Mouse (Mus musculus): ENCODE measurements around the gene Gpc1.

The Gpc1 gene

DNA sequence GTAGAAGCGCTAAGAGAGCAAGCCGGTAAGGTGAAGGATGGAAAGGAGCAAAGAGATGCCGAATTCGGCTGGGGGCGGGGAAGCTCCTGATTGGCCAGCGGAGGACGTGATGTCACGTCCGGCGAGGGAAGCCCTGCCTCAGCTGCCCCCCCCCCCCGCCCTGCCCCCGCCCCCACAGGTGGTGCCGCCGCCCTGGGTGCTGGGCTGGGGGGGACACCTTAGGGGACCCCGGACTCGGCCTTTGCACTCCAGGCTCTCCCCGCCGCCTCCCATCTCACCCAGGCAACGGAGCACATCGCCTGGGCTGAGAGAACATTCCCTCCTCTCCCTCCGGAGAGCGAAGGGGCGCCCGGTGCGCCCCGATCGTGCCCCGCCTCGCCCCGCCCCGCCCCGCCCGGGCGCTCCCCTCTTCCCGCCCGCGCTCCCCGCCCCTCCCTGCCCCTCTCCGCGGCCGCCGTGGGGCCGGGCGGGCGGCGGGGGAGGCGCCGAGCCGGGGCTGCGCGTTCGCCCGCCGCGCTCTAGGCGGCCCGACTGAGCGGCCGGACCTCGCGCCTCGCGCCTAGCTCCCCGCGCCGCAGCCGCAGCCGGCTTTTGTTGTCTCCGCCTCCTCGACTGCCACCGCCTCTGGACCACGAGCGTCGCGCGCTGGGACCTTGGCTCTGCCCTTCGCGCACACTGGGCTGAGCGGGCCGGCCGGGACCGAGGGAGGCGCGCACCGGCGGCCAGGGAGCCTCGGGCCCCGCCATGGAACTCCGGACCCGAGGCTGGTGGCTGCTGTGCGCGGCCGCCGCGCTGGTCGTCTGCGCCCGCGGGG is at the start of gene Gpc1:
Gpc1 (plus strand) TSS at position 458 of the 814 bp plus-strand sequence.
- DNase-seq (ENCODE audit: low spot score in 2 of 2): peak; percentile 86 to 91

DNA sequence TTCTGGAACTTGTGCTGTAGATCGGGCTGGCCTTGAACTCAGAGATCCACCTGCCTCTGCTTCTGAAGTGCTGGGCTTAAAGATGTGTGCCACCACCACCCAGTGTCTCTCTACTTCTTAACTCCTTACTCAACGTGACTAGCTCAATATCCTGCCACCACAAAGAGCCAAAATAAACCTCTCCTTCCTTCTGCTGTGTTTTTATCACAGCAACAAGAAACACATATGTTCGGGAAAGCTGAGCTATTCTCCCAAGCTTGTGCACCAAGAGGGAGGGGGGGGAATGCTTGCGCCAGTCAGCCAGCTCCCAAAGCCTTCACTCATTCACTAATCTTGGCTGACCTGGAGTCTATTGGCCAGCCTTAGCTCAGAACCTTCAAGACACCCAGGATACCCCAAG is 49.6 kb upstream of the Gpc1 start:
- peak in 1 of 2 experiments; percentile 12 for DNase-seq (ENCODE audit: low spot score in 2 of 2)

DNA sequence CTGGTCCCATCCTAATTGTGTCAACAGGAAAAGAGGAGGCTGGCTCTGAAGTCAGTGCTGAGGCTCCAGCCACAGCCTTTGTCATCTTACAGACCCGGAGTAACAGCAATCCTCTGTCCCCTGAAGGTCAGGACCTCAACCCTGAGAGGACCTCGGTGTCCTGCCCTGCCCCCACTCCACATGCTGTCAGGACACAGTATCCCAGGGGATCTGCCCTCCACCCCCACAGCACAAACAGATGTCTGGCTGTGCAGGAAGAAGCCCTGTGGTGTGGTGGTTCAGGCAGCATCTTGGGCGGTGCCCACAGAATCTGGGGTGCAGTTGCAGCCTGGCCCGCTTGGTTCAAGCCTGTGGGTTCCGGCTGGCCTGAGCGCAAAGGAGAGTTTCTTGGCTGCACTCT is 48.9 kb upstream of the Gpc1 start:
- DNase-seq (ENCODE audit: low spot score in 2 of 2): no peak

DNA sequence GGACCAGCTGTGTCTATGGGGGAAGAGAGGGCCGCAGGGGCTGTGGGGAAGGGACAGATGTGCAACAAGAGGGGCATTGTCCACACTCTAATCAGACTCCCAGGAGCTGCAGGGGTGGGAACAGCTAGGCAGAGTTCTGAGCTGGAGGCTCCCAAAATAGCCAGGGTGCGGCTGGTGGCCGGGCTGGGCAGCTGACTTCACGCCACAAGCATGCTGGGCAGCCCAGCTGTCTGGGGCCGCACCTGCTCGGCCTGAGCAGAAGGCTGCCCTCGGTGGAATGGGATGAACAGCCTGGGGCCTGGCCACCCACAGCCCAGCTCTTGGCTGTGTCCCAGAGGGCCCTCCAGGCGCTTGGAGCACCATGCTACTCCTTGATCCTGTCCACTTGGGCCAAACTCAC is 44.2 kb upstream of the Gpc1 start:
- DNase-seq (ENCODE audit: low spot score in 2 of 2): no peak

DNA sequence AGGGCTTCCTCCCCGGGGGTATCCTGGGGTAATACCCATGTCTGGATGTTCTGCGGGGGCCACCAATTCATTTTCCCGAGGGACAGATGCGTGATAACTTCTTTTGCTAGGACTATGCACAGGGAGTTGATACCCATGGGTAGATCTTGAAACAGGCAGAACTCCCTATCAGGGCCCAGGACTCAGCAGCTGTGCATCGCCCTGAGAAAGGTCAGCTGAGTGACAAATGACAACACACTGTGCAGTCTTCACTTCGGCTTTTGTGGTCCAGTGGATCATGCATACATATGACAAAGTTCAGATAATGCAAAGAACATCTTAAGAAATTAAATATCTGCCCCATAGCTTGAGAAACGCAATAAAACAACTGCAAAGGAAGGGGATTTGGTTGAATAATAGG is 43.4 kb upstream of the Gpc1 start:
- no peak for DNase-seq (ENCODE audit: low spot score in 2 of 2)

DNA sequence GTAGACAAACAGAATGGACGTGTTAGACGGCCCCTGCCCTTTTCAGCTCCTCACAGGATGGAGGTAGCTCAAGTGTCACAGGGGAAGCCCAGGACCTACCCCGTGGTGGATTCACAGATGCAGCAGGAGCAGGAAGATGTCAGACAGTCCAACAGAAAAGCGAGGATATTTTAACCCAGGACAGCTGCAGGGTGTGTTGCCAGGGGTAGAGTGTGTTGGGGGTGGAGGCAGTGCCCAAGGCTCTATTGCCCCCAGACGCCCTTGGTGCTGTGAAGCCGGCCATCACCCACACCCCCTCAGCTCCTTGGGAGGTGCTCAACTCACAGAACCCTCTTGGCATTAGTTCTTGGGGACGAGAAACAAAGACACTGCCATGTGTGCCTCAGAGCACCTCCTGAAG is 40.8 kb upstream of the Gpc1 start:
- DNase-seq (ENCODE audit: low spot score in 2 of 2): no peak

DNA sequence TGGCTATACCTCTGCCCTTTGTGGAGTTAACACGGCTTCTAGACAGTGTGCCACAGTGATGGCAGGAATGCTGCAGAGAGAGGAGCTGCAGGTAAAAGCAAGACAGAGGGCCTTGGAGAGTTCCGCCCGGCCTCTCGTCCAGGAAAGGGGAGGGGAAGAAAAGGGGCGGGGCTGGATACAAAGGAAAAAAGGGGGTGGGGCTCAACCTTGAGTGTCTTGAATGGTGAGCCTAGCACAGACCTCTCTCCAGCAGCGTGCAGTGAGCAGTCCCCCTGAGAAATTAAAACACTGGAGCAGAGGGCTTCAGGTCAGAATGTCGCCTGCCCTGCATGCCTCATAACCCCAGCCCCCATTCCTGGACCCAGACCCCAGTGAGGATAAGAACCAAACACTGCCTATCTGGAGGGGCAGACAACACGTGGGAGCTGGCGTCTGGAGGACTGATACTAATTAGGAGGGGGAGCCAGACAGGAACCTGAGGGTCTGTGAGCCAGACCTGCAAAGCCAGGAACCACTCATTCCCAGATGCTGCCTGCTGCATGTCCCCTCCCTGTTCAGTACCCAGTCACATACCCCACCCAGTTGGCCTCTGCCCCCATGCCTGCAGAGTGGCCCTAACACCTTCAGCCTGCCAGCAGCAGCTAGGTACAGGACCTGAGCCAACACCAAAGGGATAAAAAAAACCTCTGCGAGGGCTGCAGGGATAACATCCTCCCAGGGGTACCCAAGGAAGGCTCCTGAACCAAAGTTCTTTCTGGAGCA is 40.2 kb upstream of the Gpc1 start:
- no peak for DNase-seq (ENCODE audit: low spot score in 2 of 2)

DNA sequence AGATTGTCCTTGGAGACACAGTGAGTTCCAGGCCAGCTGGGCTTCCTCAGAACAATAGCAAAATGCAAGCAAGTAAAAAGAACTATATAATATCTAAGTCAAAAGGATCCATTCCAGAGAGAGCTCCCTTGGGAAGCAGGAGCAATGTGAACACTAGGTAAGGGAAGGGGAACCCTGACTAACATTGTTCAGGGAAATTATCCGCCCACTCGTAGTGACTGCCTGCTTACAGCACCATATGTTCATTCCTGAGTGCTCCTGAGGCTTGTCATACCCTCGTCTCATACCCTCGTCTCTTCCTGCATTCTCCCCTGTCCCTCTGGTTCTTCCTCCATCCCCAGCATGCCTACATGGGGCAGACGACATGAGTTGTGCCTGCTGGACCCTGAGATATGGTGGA is 37.7 kb upstream of the Gpc1 start:
- peak; percentile 16 to 21 for DNase-seq (ENCODE audit: low spot score in 2 of 2)

DNA sequence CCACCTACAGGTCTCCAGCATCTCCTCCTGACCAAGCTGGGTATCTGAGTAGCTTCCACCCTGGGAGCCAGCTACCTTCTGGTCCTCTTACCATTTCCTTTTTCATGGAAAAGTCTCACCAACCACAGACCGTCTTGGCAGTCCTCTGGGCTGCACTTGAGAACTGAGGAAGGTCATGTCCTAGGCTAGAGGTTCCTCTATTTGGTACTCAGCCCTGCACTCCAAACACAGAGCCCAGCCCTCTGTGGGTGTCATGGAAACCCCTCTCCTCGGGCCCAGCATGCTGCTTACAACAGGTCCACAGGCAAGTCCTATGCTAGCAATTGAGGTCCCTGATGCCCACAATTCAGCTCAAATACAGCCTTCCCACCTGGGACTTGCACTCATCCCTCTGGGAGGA is 33.0 kb upstream of the Gpc1 start:
- DNase-seq (ENCODE audit: low spot score in 2 of 2): no peak

DNA sequence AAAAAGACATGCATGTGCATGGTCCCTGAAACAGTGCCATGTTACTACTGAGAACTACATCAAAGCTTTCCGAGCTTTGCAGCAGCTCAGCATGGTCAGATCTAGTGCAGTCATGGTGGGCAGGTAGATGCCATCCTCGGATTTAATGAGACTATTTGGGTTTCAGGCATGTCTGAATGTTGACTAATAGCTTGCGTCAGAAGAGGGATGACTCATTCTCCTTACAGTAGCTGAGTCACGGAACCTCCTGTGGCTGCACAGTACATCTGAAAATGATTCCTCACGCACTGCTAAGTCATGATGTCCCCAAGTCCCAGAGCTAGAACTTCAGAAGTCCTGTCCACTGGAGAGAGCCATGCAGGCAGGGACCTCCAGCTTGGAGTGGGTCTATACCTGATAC is 31.8 kb upstream of the Gpc1 start:
- peak; percentile 63 to 64 for DNase-seq (ENCODE audit: low spot score in 2 of 2)

DNA sequence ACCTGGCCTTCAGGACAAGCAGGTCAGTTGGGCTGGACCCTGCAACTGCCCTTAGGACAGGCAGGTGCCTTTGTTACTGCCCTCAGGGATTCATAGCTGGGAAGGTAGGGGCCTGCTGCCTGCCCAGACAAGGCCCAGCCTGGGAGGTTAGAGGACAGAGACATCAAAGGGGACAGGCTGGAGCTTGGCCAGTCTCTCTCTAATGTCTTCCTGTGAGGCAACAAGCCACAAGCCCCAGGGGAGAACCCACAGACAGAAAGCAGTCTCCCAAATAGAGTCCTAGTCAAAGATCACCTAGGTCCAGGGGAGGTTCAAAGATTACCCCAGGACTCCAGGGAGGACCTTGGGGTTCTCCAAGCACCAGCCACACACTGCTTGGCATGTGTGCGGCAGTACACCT is 29.1 kb upstream of the Gpc1 start:
- no peak for DNase-seq (ENCODE audit: low spot score in 2 of 2)

DNA sequence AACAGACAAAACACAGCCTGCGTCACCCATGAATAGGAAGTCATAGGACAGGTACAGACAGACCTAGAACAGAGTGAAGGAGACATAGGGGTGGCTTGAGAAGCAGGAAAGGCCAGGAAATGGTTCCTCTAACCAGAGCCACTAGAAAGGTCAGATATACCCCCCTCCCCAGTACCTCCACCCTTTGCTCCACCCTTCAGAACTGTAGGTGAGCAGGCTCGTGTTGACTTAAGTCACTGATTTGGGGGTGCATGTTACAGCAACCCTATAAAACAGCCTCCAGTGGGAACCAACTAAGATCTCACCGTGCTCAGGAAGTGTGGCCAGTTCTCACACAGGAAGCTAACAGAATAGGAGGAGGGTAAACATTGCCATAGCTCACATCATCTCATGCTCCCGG is 28.1 kb upstream of the Gpc1 start:
- no peak for DNase-seq (ENCODE audit: low spot score in 2 of 2)

DNA sequence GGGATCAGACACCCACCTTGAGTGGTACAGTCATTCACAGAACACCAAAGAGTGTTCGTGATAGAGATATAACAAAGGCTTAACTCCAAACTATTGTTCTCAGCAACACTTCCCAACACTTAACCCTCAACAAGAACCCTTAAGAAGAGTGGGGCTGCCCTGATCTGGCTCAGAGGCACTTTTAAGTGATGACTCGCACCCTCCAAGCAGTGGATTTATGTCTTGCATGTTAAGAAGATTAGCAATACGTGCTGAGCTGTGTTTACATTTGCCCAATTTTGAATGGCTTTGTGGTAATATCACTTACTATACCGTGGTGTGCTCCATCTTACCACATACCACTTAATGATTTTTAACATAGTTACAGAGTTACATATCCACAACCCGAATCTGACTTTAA is 26.3 kb upstream of the Gpc1 start:
- DNase-seq (ENCODE audit: low spot score in 2 of 2): no peak

DNA sequence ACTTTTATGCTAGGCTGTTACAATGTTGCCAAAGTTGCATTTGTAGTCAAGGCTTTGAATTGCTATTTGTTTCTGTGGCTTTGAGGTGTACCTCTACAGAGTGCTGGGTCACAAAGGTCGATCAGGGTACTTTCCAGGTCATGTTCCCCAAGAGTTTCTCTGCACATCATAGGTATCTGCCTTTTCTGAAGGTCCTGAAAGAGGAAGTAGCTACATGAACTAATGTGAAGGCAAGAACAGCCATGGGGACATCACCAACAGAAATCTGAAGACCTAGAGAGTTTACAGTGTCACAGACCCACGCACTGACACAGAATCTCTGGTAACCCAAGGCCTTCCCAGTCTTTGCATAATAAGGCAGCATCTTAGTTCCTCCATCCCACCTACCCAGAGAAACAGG is 25.6 kb upstream of the Gpc1 start:
- DNase-seq (ENCODE audit: low spot score in 2 of 2): no peak

DNA sequence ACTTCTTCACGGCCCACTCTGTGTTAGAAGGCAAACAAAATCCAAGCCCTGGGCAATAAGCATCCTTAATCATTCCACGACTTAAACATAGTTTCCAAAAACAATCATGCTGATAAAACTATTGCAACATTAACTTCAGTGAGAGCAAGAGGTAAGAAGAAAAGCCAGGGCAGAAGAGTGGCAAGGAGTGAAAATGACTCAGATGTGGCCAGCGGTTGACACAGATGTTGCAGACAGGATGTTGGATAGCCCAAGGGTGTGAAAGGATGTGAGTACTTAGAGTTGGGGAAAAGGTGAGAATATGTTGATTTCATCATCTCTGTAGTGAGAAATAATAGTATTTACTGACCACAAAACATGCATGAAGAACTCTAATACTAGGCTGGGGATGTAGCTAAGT is 24.7 kb upstream of the Gpc1 start:
- no peak for DNase-seq (ENCODE audit: low spot score in 2 of 2)

DNA sequence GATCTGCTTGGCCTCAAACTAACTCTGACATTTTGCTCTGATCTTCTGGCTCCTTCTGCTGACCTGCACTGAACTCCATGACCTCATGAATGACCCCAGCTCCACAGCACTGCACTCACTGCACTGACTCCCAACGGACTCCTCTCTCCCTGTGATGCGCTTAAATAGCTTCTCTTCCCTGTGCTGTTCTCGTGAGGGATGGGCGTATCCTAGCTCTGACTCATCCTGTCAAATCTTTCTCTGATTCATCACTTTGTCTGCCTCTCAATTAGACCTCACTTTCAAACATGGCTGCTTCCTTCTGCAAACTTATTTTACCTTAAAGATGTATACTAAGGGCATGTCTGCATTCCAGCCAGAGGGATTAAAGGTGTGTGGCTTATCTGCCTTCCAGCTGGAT is 21.8 kb upstream of the Gpc1 start:
- no peak for DNase-seq (ENCODE audit: low spot score in 2 of 2)

DNA sequence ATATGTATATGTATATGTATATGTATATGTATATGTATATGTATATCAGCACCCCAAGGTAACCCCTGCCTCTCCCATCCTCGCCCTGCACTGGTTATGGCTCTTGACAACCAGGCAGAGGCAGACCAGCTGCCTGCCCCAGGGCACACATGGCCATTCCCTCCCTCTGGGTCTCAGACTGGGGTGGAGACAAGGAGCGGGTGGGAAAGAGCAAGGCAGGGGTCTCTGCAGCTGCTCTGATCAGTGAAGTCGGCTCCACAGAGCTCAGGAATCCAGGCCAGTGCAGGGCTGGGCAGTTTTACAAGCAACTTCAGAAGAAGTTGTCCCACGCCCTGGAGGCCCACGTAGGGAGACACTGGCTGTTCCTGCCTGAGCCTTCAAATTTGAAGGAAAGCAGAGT is 17.1 kb upstream of the Gpc1 start:
- DNase-seq (ENCODE audit: low spot score in 2 of 2): no peak

DNA sequence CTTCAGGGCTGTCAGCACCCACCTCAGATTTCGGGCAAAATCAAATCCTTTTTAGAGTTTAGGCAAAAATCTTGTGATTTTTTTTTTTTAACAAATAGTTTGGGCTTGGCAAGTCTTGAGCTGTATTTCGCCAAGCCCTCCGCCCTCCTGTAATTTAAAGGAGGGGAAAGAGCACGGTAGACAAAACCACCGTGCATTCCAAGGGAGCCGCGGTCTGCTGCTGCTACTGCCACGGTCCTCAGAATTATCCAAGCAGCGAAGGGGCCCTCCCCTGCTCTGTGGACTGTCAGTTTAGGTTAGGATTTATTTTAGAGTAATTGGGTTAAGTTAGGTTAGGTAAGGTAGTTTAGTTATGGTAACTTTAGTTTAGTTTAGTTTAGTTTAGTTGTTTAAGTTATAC is 16.3 kb upstream of the Gpc1 start:
- no peak for DNase-seq (ENCODE audit: low spot score in 2 of 2)

DNA sequence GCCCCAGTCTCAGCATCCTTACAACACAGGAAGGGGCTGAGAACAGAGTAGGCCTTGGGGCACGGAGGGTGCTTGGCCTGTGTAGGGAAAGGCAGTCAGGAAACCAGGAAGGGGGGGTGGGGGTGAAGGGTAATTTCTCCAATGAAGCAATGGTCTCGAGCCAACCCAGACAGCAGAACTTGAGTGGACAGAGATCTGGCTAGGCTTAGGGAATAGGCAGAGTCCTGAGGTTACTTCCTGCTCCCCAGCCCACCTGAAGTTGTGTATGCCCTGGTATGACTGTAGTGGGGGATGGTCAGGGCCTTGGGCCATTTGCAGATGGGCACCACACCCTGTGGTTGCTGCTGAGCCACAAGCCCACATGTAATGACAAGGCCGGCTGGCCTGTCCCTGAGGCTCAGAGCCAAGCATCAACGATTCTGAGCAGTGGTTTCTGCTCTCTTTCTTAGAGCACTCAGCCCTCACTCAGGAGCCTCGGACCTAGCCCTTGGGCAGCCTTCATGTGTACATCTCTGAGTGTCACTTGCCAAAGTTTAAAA is 15.6 kb upstream of the Gpc1 start:
- no peak for DNase-seq (ENCODE audit: low spot score in 2 of 2)

DNA sequence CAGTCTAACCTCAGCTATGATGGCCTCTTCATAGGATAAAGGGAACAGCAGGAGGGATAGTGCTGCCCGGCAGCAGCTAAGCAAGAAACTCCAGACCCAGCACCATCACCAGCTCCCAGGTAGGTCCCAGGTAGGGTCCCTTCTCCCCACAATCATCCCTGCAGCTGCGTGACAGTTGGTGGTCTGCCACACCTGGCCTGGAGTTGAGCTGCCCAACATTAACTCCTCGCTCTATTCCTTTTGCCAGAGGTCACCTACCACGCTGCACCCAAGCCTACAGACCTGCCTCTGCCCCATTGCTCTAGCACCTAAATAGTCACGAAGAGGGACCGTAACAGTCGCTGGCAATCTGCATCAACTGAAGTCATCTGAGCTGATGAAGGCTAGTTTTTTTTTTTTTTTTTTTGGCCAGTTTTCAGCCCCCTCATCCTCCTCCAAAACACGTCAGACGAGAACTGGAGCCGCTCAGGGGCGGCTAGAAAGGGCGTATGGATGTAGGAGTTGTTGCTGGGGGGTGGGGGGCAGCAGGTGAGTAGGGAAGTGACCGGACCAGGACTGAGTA is 738 bp upstream of the Gpc1 start:
- DNase-seq (ENCODE audit: low spot score in 2 of 2): no peak

DNA sequence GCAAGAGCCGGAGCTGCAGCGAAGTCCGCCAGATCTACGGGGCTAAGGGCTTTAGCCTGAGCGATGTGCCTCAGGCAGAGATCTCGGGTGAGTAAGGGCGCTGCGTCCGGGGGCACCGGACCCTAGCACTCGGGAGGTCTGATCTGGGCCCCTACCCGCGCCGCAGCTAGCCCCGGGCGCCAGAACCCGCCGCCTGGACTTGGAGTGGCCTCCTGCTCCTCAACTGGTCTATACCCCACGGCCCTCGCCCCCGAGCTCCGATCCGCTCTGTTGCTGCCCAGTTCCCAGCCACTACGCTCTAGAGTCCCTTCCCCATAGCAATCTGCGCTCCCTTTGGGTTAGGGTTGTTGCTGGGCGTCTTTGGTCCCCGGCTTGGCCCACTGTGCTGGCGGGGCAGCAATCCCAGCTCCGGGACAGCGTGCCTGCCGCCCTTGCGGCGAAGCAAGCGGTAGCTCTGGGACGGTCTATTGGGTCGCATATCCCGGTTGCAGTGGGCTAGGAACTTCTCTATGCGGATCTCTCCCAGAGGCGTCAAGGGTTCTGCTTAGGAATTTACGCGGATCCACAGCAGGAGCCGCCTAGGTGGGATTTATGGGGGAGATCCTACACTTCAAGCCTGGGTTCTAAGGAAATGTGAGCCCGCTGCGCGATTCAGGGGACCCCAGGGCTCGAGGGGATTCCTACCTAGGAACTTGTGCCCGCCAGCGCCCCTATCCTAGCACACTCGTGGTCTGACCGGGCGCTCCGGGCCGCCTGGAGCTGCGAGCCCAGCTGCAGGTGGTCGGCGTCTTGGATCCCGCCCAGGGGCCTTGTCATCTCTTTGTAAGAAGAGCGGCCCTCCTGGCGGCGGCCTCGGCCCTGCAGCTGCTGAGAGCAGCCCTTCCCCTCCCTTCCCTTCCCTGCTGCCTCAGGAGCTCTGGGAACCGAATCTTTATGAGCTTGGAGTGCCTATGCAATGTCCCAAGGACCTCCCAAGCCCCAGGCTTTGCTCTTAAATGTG is 866 bp downstream of the Gpc1 start:
- DNase-seq (ENCODE audit: low spot score in 2 of 2): peak; percentile 40 to 61

Data from right cerebral cortex, adult 2 months (tissue).